Mouse (Mus musculus): ENCODE measurements at regions not wholly inside any gene's neighbourhood (a gene's known extent, or its start where the extent isn't known, plus 50 kb on each side); places are given as distances from the start of the nearest gene placed in this dataset.

DNA sequence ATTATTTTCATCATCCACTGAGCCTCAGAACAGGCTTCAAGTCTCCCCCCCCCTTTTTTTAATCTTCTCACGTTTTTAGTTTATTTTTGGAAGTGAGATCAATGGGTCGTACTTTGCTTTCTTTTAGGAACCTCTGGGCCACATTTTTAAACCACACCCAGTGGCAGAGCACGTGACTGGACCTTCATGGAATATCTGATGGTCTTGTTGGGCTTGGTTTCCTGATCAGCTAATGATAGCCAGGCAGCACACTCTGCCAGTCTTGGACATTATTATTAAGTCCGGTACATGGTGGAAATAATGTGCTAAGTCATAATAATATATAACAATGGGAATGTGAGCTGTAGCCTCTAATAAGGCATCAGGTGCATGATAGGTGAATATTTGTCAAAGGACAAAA, 138.0 kb upstream of the Klf4 start:
- Histone ChIP-seq H3K4me3 (replicated peaks) (no peak overlapping the region), H3K4me2 (replicated peaks) (no peak overlapping the region), H3K4me1 (replicated peaks) (no peaks in the 10 kb centered on the region), H3K27me3 (no peaks in the 10 kb centered on the region), H3K9me3 (no peaks in the 10 kb centered on the region), H3K36me3 (no peaks in the 10 kb centered on the region), H3K27ac (no peak overlapping the region), H3K9ac (replicated peaks) (no peak overlapping the region)
- ATAC-seq, result no peak
- 76% methylated on average over 4 of the region's 4 CpGs for WGBS

DNA sequence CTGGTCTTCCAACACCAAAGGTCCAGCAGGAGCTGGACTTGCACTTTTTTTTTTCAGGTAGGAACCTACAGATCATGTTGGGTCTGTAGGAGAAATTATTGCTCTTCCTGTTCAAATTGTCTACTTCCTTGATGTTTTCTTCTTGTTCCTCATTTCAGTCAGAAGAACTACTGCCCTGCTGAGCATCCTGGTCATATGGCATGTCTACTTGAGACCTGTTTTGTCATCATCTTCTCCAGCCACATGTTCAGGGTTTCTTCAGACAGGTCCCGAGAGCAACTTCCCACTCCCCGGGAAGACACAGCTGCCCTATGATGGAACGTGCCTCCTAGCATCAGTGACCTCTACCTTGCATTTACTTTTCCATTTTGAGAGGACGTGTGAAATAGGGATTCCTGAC, 132.6 kb upstream of the Klf4 start:
- H3K4me3 ChIP-seq (replicated peaks), result no peak overlapping the region
- no peaks in the 10 kb centered on the region for H3K27me3 ChIP-seq
- H3K27ac ChIP-seq, result no peak overlapping the region
- no peak overlapping the region for H3K4me2 ChIP-seq (replicated peaks)
- H3K9ac ChIP-seq (replicated peaks), result no peak overlapping the region
- no peak for ATAC-seq
- no peaks in the 10 kb centered on the region for H3K9me3 ChIP-seq
- H3K4me1 ChIP-seq (replicated peaks), result peaks cover 7% of the 10 kb centered on the region; the same call in 1 of the 2 replicates
- no peaks in the 10 kb centered on the region for H3K36me3 ChIP-seq
- 90% methylated on average over 4 of the region's 4 CpGs for WGBS

DNA sequence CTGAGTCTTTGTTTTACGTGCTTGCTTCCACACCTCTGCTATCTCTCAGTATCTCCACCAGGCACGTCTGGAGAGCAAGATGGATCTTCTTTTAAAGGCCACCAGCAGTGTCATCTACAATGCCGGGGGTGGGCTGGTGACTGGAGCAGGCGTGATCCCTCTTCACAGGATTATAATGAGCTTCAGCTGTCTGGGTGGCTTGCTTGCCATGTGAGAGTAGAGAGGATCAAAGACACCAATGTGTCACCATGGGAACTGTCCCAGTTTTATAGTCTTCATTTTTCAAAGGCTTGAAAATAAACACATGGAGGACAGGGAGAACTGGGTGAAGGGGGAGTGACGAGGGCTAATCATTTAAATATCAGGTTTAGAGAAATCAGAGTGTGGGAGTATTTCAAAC, 131.6 kb upstream of the Klf4 start:
- H3K27me3 ChIP-seq, result no peaks in the 10 kb centered on the region
- WGBS, result 36% methylated on average over 5 of the region's 5 CpGs
- H3K27ac ChIP-seq, result no peak overlapping the region
- peak; percentile 79; the same call in 1 of the 2 replicates for ATAC-seq
- no peak overlapping the region for H3K4me2 ChIP-seq (replicated peaks)
- H3K36me3 ChIP-seq, result no peaks in the 10 kb centered on the region
- H3K9ac ChIP-seq (replicated peaks), result no peak overlapping the region
- H3K9me3 ChIP-seq, result no peaks in the 10 kb centered on the region
- H3K4me1 ChIP-seq (replicated peaks), result peaks cover 7% of the 10 kb centered on the region; the same call in 1 of the 2 replicates
- H3K4me3 ChIP-seq (replicated peaks), result no peak overlapping the region

- no peak overlapping the region for H3K9ac ChIP-seq (replicated peaks)
- H3K4me2 ChIP-seq (replicated peaks), result no peak overlapping the region
- 78% methylated on average over 5 of the region's 5 CpGs for WGBS
- no peak overlapping the region for H3K27ac ChIP-seq
- H3K27me3 ChIP-seq, result no peaks in the 10 kb centered on the region
- H3K4me1 ChIP-seq (replicated peaks), result peaks cover 7% of the 10 kb centered on the region; the same call in 1 of the 2 replicates
- H3K9me3 ChIP-seq, result no peaks in the 10 kb centered on the region
- no peak for ATAC-seq
- no peak overlapping the region for H3K4me3 ChIP-seq (replicated peaks)
- no peaks in the 10 kb centered on the region for H3K36me3 ChIP-seq
Observed at GRCm38 (mm10) chr4:55662041-55662440, 129.8 kb upstream of the Klf4 start.

DNA sequence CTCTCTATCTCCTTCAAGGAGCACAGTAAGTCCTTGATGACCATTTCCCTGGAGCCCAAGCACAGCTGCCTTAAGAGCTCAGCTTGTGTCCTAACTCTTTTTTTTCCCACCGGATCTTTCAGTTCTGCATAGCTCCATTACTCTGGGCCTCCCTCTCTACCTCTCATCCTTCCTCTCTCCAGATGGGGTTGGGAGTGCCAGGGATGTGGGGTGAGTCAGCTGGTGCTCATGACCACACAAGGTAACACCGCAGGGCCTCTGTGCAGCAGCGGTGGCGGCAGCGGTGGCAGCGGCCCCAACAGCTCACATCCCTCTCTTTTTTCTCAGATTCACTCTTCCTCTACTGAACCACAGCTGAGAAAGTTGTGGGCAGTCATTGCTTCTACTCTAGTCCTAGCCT, 126.6 kb upstream of the Klf4 start:
- Histone ChIP-seq H3K9me3 (no peaks in the 10 kb centered on the region), H3K36me3 (no peaks in the 10 kb centered on the region), H3K4me1 (replicated peaks) (peaks cover 6% of the 10 kb centered on the region; the same call in 1 of the 2 replicates), H3K4me2 (replicated peaks) (no peak overlapping the region), H3K27ac (no peak overlapping the region), H3K4me3 (replicated peaks) (no peak overlapping the region), H3K9ac (replicated peaks) (no peak overlapping the region), H3K27me3 (no peaks in the 10 kb centered on the region)
- WGBS, result 95% methylated on average over 6 of the region's 6 CpGs
- no peak for ATAC-seq

GRCm38 (mm10) chr4:55655329-55655728, 123.1 kb upstream of the Klf4 start:
- Histone ChIP-seq H3K9me3 (no peaks in the 10 kb centered on the region), H3K4me2 (replicated peaks) (no peak overlapping the region), H3K27ac (no peak overlapping the region), H3K4me3 (replicated peaks) (no peak overlapping the region), H3K4me1 (replicated peaks) (peaks cover 13% of the 10 kb centered on the region), H3K9ac (replicated peaks) (no peak overlapping the region), H3K27me3 (peaks cover 12% of the 10 kb centered on the region), H3K36me3 (no peaks in the 10 kb centered on the region)
- 87% methylated on average over 2 of the region's 2 CpGs for WGBS
- ATAC-seq, result no peak

DNA sequence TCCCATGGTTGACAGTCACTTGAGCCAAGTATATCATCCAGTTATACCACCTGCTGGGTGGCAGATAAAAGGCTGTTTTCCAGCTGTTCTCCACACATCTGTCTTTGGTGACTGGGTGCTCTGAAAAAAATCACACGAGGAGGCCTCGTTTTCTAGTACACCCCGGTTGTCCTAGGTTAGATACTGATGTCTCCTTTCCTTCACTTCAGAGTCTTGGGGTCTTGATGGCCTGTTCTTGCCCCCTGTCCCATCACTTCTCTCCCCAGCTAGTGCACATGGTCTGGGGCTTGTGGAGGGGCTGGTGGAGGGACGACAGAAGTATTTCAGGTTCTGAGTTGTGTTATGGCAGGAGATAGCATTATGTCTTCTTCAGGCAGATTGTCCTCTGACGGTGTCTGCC, 120.4 kb upstream of the Klf4 start:
- 80% methylated on average over 5 of the region's 5 CpGs for WGBS
- no peak for ATAC-seq
- Histone ChIP-seq H3K9me3 (no peaks in the 10 kb centered on the region), H3K4me2 (replicated peaks) (no peak overlapping the region), H3K36me3 (no peaks in the 10 kb centered on the region), H3K4me3 (replicated peaks) (no peak overlapping the region), H3K4me1 (replicated peaks) (peaks cover 16% of the 10 kb centered on the region), H3K27ac (no peak overlapping the region), H3K27me3 (peaks cover 22% of the 10 kb centered on the region), H3K9ac (replicated peaks) (no peak overlapping the region)

GRCm38 (mm10) chr4:55651811-55652410, 119.6 kb upstream of the Klf4 start:
- peaks cover 22% of the 10 kb centered on the region for H3K27me3 ChIP-seq
- H3K9ac ChIP-seq (replicated peaks), result peak overlapping the region; percentile 72; the same call in 1 of the 2 replicates
- no peaks in the 10 kb centered on the region for H3K36me3 ChIP-seq
- H3K9me3 ChIP-seq, result no peaks in the 10 kb centered on the region
- peak overlapping the region; percentile 52 for H3K4me3 ChIP-seq (replicated peaks)
- H3K4me1 ChIP-seq (replicated peaks), result peaks cover 16% of the 10 kb centered on the region
- H3K27ac ChIP-seq, result peak overlapping the region; percentile 10; the same call in 1 of the 2 replicates
- ATAC-seq, result 0 out of 2 replicates have a peak, but pooled peaks have one; percentile 19
- peak overlapping the region; percentile 70 for H3K4me2 ChIP-seq (replicated peaks)
- 12% methylated on average over 12 of the region's 12 CpGs for WGBS

- Histone ChIP-seq H3K36me3 (no peaks in the 10 kb centered on the region), H3K4me1 (replicated peaks) (peaks cover 16% of the 10 kb centered on the region), H3K4me2 (replicated peaks) (peak overlapping the region; percentile 70), H3K27me3 (peaks cover 22% of the 10 kb centered on the region), H3K27ac (peak overlapping the region; percentile 83), H3K4me3 (replicated peaks) (peak overlapping the region; percentile 52), H3K9ac (replicated peaks) (peak overlapping the region; percentile 72), H3K9me3 (no peaks in the 10 kb centered on the region)
- under 1% methylated on average over 46 of the region's 56 CpGs for WGBS
- peak; percentile 91 for ATAC-seq
Observed at GRCm38 (mm10) chr4:55651051-55651763, 118.9 kb upstream of the Klf4 start.

DNA sequence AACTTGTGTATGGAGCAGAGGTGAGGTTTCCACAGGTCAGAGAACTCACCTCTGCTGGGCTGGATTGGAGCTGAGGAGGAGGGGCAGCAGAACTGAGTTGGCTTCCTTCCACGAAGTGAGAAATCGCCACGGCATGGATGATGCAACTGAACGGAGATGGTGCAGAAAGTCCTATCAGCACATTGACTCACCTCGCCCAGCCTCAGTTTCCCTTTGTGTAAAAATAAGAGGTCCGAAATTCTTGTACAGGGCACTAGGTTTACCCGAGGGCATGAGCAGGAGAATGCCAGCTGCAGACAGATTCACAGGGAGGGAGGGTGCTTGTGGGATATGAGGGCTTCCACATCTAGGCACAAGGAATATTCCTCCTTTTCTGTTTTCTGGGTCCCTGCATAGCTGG, 117.9 kb upstream of the Klf4 start:
- ATAC-seq, result 0 out of 2 replicates have a peak, but pooled peaks have one; percentile 32
- Histone ChIP-seq H3K4me2 (replicated peaks) (peak overlapping the region; percentile 70), H3K27ac (peak overlapping the region; percentile 83; the same call in 1 of the 2 replicates), H3K36me3 (no peaks in the 10 kb centered on the region), H3K9ac (replicated peaks) (no peak overlapping the region), H3K4me1 (replicated peaks) (peaks cover 16% of the 10 kb centered on the region), H3K27me3 (peaks cover 22% of the 10 kb centered on the region), H3K4me3 (replicated peaks) (no peak overlapping the region), H3K9me3 (no peaks in the 10 kb centered on the region)
- 67% methylated on average over 7 of the region's 7 CpGs for WGBS

- no peak overlapping the region for H3K4me2 ChIP-seq (replicated peaks)
- H3K4me3 ChIP-seq (replicated peaks), result no peak overlapping the region
- peaks cover 22% of the 10 kb centered on the region for H3K27me3 ChIP-seq
- no peaks in the 10 kb centered on the region for H3K36me3 ChIP-seq
- H3K9ac ChIP-seq (replicated peaks), result no peak overlapping the region
- WGBS, result 55% methylated on average over 7 of the region's 7 CpGs
- H3K4me1 ChIP-seq (replicated peaks), result peaks cover 16% of the 10 kb centered on the region
- H3K9me3 ChIP-seq, result no peaks in the 10 kb centered on the region
- H3K27ac ChIP-seq, result no peak overlapping the region
- ATAC-seq, result no peak
Observed at GRCm38 (mm10) chr4:55648376-55648775, 116.1 kb upstream of the Klf4 start.

- Histone ChIP-seq H3K27me3 (peaks cover 10% of the 10 kb centered on the region), H3K4me1 (replicated peaks) (peaks cover 5% of the 10 kb centered on the region), H3K9me3 (no peaks in the 10 kb centered on the region), H3K4me3 (replicated peaks) (no peak overlapping the region), H3K4me2 (replicated peaks) (no peak overlapping the region), H3K36me3 (no peaks in the 10 kb centered on the region), H3K27ac (no peak overlapping the region), H3K9ac (replicated peaks) (no peak overlapping the region)
- 79% methylated on average over 3 of the region's 3 CpGs for WGBS
- ATAC-seq, result no peak
Observed at GRCm38 (mm10) chr4:55645432-55645831, 113.2 kb upstream of the Klf4 start.

All from midbrain, embryonic 13.5 days (tissue).